Mouse (Mus musculus) megakaryocyte, embryonic 14.5 days (primary cell): Measurements from ENCODE around the gene 4933427D14Rik.

Experiments
- FLI1 ChIP-seq: IDR thresholded peaks from 2 replicates; pipeline ENCODE4 v1.6.1; 2012; ENCODE audit warnings: low read length, inconsistent platforms, mixed read lengths
- GATA1 ChIP-seq: IDR thresholded peaks from 3 replicates; pipeline ENCODE4 v1.6.1; 2012; ENCODE audit warnings: mixed read lengths, low read length, inconsistent platforms, borderline replicate concordance

GRCm38 (mm10) chr11:72145877-72146248 lies 61.4 kb downstream of the 4933427D14Rik start:
- TF ChIP-seq FLI1 (no peak), GATA1 (no peak)
